Mouse (Mus musculus): ENCODE results near the gene Gm6583. TPM values are rescaled to one million over a fixed set of nuclear protein-coding genes. Genes with fewer than 3 reads are reported as not detected.

The Gm6583 gene
- not detected for total RNA-seq (2021)
- long read RNA-seq: 0 reads

GRCm38 (mm10) chr5:112355910-112356309, at the start of gene Gm6583:
Gm6583 (minus strand) TSS chr5:112356033.
- no peak for DNase-seq (ENCODE audit: low spot score in 2 of 2)

- no peak for DNase-seq (ENCODE audit: low spot score in 2 of 2)
These were observed 46.6 kb upstream of the Gm6583 start for GRCm38 (mm10) chr5:112402437-112402836.

GRCm38 (mm10) chr5:112399284-112399683, 43.5 kb upstream of the Gm6583 start:
- DNase-seq (ENCODE audit: low spot score in 2 of 2): no peak

- DNase-seq (ENCODE audit: low spot score in 2 of 2): no peak
These were observed 40.2 kb upstream of the Gm6583 start for GRCm38 (mm10) chr5:112396066-112396465.

GRCm38 (mm10) chr5:112394779-112395443, 39.1 kb upstream of the Gm6583 start, which contains the start of gene Asphd2:
Asphd2 (minus strand) TSS chr5:112394866.
- DNase-seq (ENCODE audit: low spot score in 2 of 2): peak; percentile 86 to 87

- DNase-seq (ENCODE audit: low spot score in 2 of 2): no peak
These were observed 38.6 kb upstream of the Gm6583 start for GRCm38 (mm10) chr5:112394415-112394763.

DNA sequence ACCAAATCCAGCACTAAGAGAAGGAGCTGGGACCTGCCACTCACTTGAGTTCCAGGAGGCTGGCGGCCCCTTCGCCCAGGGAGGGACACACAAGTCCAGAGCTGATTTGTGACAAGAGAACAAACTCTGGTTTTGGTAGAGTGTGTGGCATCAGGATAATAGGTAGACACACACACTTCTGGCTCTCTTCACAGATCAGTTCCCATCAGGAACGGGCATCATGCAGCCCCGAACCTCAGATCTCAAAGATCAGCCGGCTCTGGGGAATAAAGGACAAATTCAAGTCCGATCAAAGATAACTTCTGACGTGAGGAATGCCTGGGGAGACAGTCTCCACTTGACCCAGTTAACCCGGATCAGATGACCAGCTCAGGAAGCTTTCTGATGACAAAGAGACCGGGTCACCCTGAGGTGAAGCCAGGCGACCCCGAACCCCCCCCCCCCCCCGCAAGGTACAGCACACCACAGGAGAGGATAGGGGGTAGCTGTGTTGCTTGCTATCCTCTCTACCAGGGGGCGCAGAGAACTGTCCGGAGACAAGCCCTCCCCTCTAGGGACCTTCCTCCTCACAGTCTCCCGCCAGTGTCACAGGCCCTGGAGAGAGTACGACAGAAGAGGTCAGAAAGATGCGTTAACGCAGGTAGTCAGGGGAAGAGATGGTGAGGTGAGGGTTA, 38.0 kb upstream of the Gm6583 start:
- no peak for DNase-seq (ENCODE audit: low spot score in 2 of 2)

GRCm38 (mm10) chr5:112391676-112392323, 36.0 kb upstream of the Gm6583 start:
- no peak for DNase-seq (ENCODE audit: low spot score in 2 of 2)

DNA sequence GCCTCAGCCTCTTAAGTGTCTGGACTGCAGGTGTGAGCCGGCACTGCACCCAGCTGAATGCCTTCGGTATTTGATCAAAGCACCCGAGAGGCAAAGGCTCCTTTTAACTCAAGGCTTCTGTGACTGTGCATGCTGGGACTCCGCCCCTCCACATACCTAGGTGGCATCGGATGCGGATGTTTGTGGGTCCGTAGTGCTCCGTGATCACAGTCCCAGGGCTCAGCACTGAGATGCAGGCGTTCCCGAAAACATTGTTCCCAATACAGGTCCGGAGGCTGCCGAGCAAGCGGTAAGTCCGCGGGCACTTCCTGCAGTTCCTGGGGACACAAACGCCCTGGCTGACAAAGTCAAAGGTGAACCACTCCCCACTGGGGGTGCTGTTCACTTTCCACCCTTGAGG, 35.2 kb upstream of the Gm6583 start:
- DNase-seq (ENCODE audit: low spot score in 2 of 2): no peak

DNA sequence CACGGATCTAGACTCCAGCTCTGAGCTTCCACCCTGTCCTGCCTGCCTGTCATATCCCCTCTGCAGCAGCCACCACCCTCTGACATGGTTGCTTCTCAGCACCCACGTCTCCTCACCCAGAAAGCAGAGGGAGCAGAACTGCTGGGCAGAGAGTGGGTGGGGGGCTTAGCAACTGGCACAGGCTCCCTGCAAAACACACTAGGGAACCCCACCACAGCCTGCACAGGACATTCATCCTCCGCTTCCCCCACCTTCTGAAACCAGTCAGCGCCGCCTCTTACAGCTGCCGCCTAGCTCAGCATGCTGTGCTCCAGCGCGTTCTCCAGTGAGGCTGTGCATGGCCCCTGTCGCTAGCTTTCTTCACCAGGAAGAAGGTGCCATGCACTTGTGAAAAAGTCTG, 33.5 kb upstream of the Gm6583 start:
- DNase-seq (ENCODE audit: low spot score in 2 of 2): no peak

GRCm38 (mm10) chr5:112385973-112386372, 30.1 kb upstream of the Gm6583 start:
- no peak for DNase-seq (ENCODE audit: low spot score in 2 of 2)

DNA sequence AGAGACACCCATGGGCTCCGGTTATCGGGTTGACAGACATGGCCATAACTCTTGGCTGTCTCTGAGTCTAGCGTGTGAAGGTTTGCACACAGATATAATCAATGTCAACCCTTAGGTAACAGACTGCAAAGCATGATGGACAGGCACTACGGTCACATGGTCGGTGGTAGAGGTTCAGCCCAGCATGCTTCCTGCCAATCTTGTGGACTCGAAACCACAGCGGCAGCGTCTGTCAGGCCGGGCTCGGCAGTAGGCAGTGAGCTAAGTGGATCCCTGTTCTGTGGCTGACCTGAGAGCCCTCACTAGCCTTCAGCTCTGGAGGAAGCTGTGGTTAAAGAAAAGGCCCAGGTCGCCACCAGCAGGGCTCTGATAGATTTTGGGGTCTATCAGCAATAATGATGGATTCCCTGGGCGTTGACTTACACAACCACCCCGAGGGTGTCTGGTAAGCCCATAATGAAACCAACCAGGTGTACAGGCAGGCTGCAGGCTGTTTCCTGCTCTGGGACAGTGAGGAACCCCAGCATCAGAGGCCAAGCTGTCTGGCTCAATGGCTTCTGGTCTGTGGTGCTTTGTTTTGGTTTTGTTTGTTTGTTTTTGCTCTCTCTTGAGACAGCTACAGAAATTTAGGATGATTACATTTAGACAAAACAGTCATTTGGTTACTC, 29.1 kb upstream of the Gm6583 start:
- no peak for DNase-seq (ENCODE audit: low spot score in 2 of 2)

DNA sequence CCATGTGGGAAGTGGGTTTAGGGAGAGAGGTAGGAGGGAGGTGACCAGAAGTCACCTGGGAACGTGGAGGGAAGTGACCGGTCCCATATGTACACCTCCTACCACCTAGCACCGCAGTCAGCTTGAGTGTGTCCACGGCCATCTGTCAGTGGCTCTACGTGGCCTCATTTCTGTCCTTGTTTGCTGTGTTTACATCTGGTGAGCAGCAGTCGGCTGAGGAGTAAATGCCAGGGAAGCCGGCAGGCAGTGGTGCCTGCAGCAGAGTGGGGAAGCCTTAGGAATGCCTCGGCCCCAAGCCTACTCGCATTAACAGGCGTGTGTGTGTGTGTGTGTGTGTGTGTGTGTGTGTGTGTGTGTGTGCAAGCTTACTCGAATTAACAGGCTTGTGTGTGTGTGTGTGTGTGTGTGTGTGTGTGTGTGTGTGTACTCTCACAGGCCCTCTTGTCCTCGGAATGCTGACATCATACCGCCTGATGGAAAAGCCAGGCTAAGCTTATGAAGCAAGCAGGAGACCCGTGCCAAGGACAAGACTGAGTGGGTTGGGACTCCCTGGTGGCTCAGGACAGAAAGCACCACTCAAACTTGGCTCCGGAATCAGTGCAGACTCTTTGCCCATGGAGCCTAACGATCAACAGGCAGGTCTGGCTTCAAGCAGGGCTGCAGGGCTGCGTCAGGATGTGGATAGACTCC, 27.0 kb upstream of the Gm6583 start:
- DNase-seq (ENCODE audit: low spot score in 2 of 2): peak in 1 of 2 experiments; percentile 82

DNA sequence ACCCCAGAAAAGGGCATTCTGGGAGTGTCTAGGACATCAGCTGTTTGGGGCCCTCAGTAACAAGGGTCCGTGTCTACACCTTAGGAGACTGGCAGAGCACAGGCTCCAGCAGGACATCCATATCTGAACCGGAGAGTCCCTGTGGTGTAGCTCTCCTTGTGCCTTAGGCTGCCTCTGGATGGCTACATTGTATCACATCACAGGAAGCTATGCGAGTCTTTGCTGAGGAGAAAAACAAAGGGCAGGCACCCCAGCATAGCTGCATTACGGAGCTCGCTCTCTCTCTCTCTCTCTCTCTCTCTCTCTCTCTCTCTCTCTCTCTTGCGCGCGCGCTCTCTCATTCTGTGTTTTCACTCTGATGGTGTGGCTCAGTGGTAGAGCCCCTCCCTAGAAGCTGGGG, 26.2 kb upstream of the Gm6583 start:
- DNase-seq (ENCODE audit: low spot score in 2 of 2): no peak

DNA sequence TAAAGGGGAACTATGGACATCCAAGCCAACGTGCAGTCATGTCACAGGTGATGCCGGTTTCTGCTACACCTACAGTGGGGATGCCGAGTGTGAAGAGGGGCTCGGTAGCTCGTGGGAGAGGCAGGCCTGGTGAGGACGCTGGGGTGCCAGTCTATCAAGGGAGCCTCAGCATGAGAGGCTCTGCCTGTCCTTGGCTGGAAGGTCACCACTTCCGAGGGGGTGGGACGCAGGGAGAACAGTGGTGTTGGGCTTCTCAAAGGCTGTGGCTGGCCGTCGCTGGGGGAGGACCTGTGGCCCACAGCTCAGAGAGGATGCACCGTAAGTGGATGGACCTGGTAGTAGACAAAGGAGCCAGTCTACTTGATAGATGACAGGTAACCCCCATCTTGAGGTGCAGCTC, 25.3 kb upstream of the Gm6583 start:
- no peak for DNase-seq (ENCODE audit: low spot score in 2 of 2)

DNA sequence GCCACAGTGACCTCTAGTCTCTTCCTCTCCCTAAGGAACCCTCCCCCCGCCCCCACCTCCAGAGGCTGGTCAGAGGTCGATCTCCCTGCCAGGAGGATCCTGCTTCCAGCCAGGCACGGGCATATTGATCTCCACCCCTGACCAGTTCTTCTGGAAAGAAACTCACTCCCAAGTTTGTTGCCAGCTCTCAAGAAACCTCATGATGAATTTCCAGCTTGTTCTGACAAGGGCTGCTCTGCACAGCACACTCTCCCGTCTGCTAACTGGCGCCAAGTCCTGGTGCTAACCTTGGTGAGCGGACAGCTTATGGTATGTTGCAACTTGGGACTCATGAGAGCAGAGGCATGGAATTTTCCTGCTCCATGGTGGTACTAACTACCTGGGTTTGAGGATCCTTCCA, 22.9 kb upstream of the Gm6583 start:
- DNase-seq (ENCODE audit: low spot score in 2 of 2): no peak

GRCm38 (mm10) chr5:112377380-112377779, 21.5 kb upstream of the Gm6583 start:
- DNase-seq (ENCODE audit: low spot score in 2 of 2): no peak

GRCm38 (mm10) chr5:112376111-112376510, 20.3 kb upstream of the Gm6583 start:
- no peak for DNase-seq (ENCODE audit: low spot score in 2 of 2)

DNA sequence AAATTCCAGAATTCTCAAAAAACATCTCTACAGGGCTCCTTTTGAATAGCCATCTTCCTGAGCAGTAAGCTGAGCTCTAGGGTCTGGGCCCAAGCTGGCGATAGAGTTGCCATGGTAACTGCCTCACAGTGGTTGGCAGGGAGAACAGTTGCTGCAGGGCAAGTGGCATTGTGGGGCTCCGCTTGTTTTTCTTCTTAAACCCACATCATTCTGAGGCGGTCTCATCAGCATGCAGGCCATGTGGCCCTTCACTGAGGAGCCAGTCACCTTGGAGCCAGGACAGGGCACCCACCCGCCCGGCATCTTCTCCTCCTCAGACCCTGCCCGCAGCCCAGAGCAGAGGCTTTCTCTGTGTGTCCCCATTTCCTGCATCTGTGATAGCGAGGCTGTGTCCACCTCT, 16.1 kb upstream of the Gm6583 start:
- peak; percentile 74 to 83 for DNase-seq (ENCODE audit: low spot score in 2 of 2)

DNA sequence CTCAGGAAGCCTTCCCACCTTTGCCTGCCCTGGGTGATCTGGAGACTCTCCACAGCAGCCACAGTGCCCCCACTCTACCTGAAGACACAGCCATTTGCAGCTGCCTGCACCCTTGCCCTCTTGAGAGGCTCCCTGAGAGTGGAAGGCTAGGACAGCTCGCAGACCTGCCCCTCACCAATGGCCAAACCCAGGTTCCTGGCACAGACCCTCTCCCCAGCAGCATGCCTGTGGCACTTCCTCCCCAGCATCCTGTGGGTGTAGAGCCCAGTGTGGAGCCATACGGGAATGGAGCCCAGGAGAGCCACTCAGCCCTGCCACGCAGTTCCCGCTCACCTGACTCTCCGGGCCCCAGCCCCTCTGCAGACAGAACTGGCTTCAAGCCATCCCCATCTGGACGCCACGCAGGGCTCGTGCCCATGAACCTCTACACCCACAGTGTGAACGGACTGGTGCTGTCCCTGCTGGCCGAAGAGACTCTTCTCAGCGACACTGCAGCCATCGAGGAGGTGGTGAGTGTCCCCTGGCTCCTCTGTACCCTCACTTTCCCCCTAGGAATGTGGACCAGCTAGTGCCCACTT, 14.5 kb upstream of the Gm6583 start:
- no peak for DNase-seq (ENCODE audit: low spot score in 2 of 2)

- DNase-seq (ENCODE audit: low spot score in 2 of 2): no peak
These were observed 13.5 kb upstream of the Gm6583 start for GRCm38 (mm10) chr5:112369326-112369725.

Measured in layer of hippocampus, adult 18-20 months (tissue).